Mouse (Mus musculus): ENCODE measurements at regions not wholly inside any gene's neighbourhood (a gene's known extent, or its start where the extent isn't known, plus 50 kb on each side); places are given as distances from the start of the nearest gene placed in this dataset.

DNA sequence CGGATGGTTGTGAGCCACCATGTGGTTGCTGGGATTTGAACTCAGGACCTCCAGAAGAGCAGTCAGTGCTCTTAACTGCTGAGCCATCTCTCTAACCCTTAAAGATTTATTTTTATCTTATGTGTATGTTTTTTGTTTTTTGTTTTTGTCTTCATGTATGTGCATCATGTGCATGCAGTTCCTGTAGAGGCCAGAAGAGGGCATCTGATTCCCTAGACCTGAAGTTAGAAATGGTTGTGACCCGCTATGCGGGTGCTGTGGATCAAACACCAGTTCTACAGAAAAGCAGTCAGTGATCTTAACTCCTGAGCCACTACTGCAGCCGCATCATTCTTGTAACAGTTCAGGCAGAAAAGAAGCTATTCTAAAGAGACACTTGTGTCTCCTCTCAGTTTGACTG is 161.8 kb upstream of the Rybp start:
- H3K4me1 ChIP-seq (ENCODE audit: control insufficient read depth in 1 of 2, insufficient read depth in 2 of 2, low read length in 2 of 2), result no peaks in the 10 kb centered on the region
- TF ChIP-seq SMC3 (IDR thresholded peaks at IDR 0.05; ENCODE audit: low read depth, low read length), result no peak
- no peaks in the 10 kb centered on the region for H3K27me3 ChIP-seq (ENCODE audit: control insufficient read depth in 1 of 2, insufficient read depth in 2 of 2, low read length in 2 of 2)
- H3K27ac ChIP-seq (ENCODE audit: control insufficient read depth, low read depth, low read length), result no peak overlapping the region
- H3K9me3 ChIP-seq (replicated peaks; ENCODE audit: insufficient read depth, low read length), result no peaks in the 10 kb centered on the region
- DNase-seq (ENCODE audit: low read depth, low spot score), result no peak
- H3K4me3 ChIP-seq (ENCODE audit: control insufficient read depth in 1 of 2, insufficient read depth in 1 of 2, low read depth in 2 of 2, low read length in 2 of 2), result no peak overlapping the region
- H3K9ac ChIP-seq (ENCODE audit: control insufficient read depth, low read depth, low read length, poor library complexity, severe bottlenecking), result no peak overlapping the region
- no peaks in the 10 kb centered on the region for H3K36me3 ChIP-seq (ENCODE audit: control insufficient read depth in 1 of 2, insufficient read depth in 2 of 2, low read length in 2 of 2)
- no peaks in the 10 kb centered on the region for H3K79me2 ChIP-seq (ENCODE audit: control insufficient read depth, insufficient read depth, low read length, poor library complexity)

DNA sequence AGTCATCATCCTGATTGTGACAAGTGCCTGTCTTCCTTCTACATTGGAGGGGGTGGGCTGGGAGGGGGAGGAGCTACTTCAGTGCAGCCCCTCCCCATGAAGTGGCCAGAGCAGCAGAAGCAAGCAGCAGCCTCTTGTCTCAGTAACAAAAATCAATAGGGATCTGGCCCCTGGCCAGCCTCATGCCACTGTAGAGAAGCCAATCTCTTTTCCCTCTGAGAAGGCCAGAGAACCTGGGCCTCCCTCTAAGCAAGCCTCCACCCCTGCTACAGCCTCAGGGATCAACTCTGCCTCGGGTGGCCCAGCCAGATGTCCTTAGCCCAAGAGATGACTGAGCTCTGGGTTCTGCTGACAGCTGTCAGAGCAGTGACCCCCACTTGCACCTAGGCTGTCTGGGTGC is 159.9 kb upstream of the Rybp start:
- Histone ChIP-seq H3K4me1 (ENCODE audit: control insufficient read depth in 1 of 2, insufficient read depth in 2 of 2, low read length in 2 of 2) (no peaks in the 10 kb centered on the region), H3K9me3 (replicated peaks; ENCODE audit: insufficient read depth, low read length) (no peaks in the 10 kb centered on the region), H3K79me2 (ENCODE audit: control insufficient read depth, insufficient read depth, low read length, poor library complexity) (no peaks in the 10 kb centered on the region), H3K36me3 (ENCODE audit: control insufficient read depth in 1 of 2, insufficient read depth in 2 of 2, low read length in 2 of 2) (no peaks in the 10 kb centered on the region), H3K4me3 (ENCODE audit: control insufficient read depth in 1 of 2, insufficient read depth in 1 of 2, low read depth in 2 of 2, low read length in 2 of 2) (no peak overlapping the region), H3K27me3 (ENCODE audit: control insufficient read depth in 1 of 2, insufficient read depth in 2 of 2, low read length in 2 of 2) (no peaks in the 10 kb centered on the region), H3K27ac (ENCODE audit: control insufficient read depth, low read depth, low read length) (no peak overlapping the region), H3K9ac (ENCODE audit: control insufficient read depth, low read depth, low read length, poor library complexity, severe bottlenecking) (no peak overlapping the region)
- TF ChIP-seq POLR2AphosphoS2 (IDR thresholded peaks at IDR 0.05; ENCODE audit: low read length) (no peak), ZKSCAN1 (IDR thresholded peaks at IDR 0.05; ENCODE audit: low read depth, low read length) (no peak)
- no peak for DNase-seq (ENCODE audit: low read depth, low spot score)

DNA sequence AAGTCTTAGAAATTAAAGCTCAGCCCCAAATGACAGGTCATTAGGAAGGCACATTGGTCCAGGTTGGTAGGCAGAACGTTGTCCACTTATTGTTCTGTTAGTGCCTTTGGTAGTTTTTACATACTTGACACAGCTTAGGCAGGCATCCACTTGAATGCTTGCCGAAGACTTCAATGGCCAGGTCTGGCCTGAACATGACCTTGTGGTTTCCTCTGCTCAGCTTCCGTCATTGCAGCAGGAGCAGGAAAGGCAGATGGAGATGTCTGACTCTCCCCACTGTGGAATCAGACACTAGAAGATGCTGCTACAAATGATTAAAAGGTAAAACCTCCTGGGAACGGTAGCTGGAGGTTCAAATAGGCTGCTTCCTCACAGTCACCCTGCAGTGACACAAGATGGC is 159.5 kb upstream of the Rybp start:
- Histone ChIP-seq H3K36me3 (ENCODE audit: control insufficient read depth in 1 of 2, insufficient read depth in 2 of 2, low read length in 2 of 2) (no peaks in the 10 kb centered on the region), H3K27me3 (ENCODE audit: control insufficient read depth in 1 of 2, insufficient read depth in 2 of 2, low read length in 2 of 2) (no peaks in the 10 kb centered on the region), H3K9me3 (replicated peaks; ENCODE audit: insufficient read depth, low read length) (no peaks in the 10 kb centered on the region), H3K9ac (ENCODE audit: control insufficient read depth, low read depth, low read length, poor library complexity, severe bottlenecking) (no peak overlapping the region), H3K4me3 (ENCODE audit: control insufficient read depth in 1 of 2, insufficient read depth in 1 of 2, low read depth in 2 of 2, low read length in 2 of 2) (no peak overlapping the region), H3K4me1 (ENCODE audit: control insufficient read depth in 1 of 2, insufficient read depth in 2 of 2, low read length in 2 of 2) (no peaks in the 10 kb centered on the region), H3K27ac (ENCODE audit: control insufficient read depth, low read depth, low read length) (no peak overlapping the region), H3K79me2 (ENCODE audit: control insufficient read depth, insufficient read depth, low read length, poor library complexity) (no peaks in the 10 kb centered on the region)
- DNase-seq (ENCODE audit: low read depth, low spot score), result no peak
- TF ChIP-seq MYC (IDR thresholded peaks at IDR 0.05; ENCODE audit: low read depth, low read length) (no peak), USF1 (IDR thresholded peaks at IDR 0.05; ENCODE audit: low read depth, low read length) (no peak), GATA1 (IDR thresholded peaks at IDR 0.05; ENCODE audit: low read depth, low read length) (no peak), USF2 (IDR thresholded peaks at IDR 0.05; ENCODE audit: borderline replicate concordance in 1 of 2, insufficient read depth in 1 of 2, low read depth in 1 of 2, low read length in 2 of 2) (no peak), POLR2A (IDR thresholded peaks at IDR 0.05; ENCODE audit: control insufficient read depth in 1 of 2, insufficient read depth in 1 of 2, low read depth in 1 of 2, low read length in 2 of 2, poor library complexity in 1 of 2) (no peak), CHD1 (IDR thresholded peaks at IDR 0.05; ENCODE audit: low read depth, low read length) (no peak), JUND (IDR thresholded peaks at IDR 0.05; ENCODE audit: low read depth, low read length) (no peak), UBTF (IDR thresholded peaks at IDR 0.05; ENCODE audit: borderline replicate concordance, insufficient read depth, low read depth, low read length) (no peak), TCF12 (IDR thresholded peaks at IDR 0.05; ENCODE audit: low read depth, low read length) (no peak), ELF1 (IDR thresholded peaks at IDR 0.05; ENCODE audit: low read depth, low read length) (no peak), RAD21 (IDR thresholded peaks at IDR 0.05; ENCODE audit: low read depth, low read length) (no peak), CTCF (IDR thresholded peaks at IDR 0.05 in 2 of 3, conservative IDR thresholded peaks at IDR 0.05 in 1 of 3; ENCODE audit: control insufficient read depth in 1 of 3, insufficient read depth in 1 of 3, low read depth in 2 of 3, low read length in 3 of 3, poor library complexity in 1 of 3, severe bottlenecking in 1 of 3) (no peak), TAL1 (IDR thresholded peaks at IDR 0.05; ENCODE audit: low read length) (no peak), RCOR1 (IDR thresholded peaks at IDR 0.05; ENCODE audit: low read depth, low read length) (no peak), MXI1 (IDR thresholded peaks at IDR 0.05; ENCODE audit: low read depth, low read length) (no peak), EP300 (IDR thresholded peaks at IDR 0.05; ENCODE audit: low read depth in 1 of 2, low read length in 2 of 2) (no peak)

Measured in MEL (cell line).